Mouse (Mus musculus) liver, embryonic 14.5 days (tissue): ENCODE measurements around the gene Gdf15.

ENCODE experiments used
- CTCF ChIP-seq: IDR thresholded peaks from 2 replicates; pipeline ENCODE4 v1.5.1; 2016; ENCODE audit warnings: antibody characterized with exemption, low read depth, control low read depth
- EP300 ChIP-seq: IDR thresholded peaks from 2 replicates; pipeline ENCODE4 v1.6.1; 2016; ENCODE audit warnings: antibody characterized with exemption, low read depth

DNA sequence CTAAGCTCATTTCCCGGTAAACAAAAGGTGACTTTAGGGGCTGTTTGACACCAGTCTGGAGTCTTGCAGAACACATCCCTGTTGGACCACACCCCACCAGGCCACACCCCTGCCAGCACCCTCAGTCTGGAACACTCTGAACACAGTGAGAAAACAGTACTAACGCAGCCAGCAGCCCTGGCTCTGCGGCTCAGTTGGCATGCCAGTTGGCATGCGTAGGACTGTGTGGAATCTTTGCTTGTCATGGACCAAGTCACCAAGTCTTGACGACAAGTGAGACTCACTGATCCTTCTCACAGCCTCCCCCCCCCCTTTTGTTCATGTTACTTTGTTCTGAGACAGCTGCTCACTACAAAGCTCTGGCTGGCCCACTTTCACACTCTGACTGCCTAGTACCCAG, 34.8 kb upstream of the Gdf15 start:
- TF ChIP-seq CTCF = no peak
- TF ChIP-seq EP300 = no peak
